ENCODE assay signal across 8 mouse cellular contexts in genomic region chr1:173456139-173456754, GRCm38 (mm10). TPM values are rescaled to one million over a fixed set of nuclear protein-coding genes. Genes with fewer than 3 reads are reported as not detected.
DNase-seq lines count a peak whose midpoint lies in the region; ATAC-seq lines count a peak whose summit lies in the region.

No protein-coding gene starts in this region.

- WGBS in intestine, embryonic 14.5 days, result 53% methylated on average over 7 of the region's 7 CpGs

- H3K4me2 ChIP-seq in intestine, embryonic 14.5 days (ENCODE audit: low read length), result no peak overlapping the region

- DNase-seq in adrenal gland, postnatal 10 days, result peak; percentile 30
- DNase-seq in adrenal gland, postnatal 25 days, result no peak
- DNase-seq in right cerebral cortex, adult 18-20 months, result peak; percentile 18
- DNase-seq in right cerebral cortex, postnatal 25 days, result no peak
- peak; percentile 78 for DNase-seq in embryo, embryonic 10.5 days (ENCODE audit: low spot score)
- no peak for DNase-seq in intestine, embryonic 14.5 days (ENCODE audit: low spot score)
- DNase-seq in mesoderm, embryonic 11.5 days (ENCODE audit: low read depth, low spot score), result peak; percentile 61
- DNase-seq in gastrocnemius, postnatal 4 days (ENCODE audit: low spot score in 2 of 2), result no peak

- no peaks in the 10 kb centered on the region for H3K36me3 ChIP-seq in intestine, embryonic 14.5 days (ENCODE audit: control insufficient read depth, insufficient read depth, low read length)

- no peaks in the 10 kb centered on the region for H3K27me3 ChIP-seq in intestine, embryonic 14.5 days (replicated peaks; ENCODE audit: control insufficient read depth, insufficient read depth, low read length)

- no peak overlapping the region for H3K4me3 ChIP-seq in intestine, embryonic 14.5 days (ENCODE audit: low read depth, low read length)

- peak; percentile 78 for ATAC-seq in intestine, embryonic 14.5 days (replicated peaks; ENCODE audit: low FRiP score, low TSS enrichment, low read depth)

- H3K9me3 ChIP-seq in intestine, embryonic 14.5 days (ENCODE audit: control insufficient read depth, low read length), result no peaks in the 10 kb centered on the region

- H3K9ac ChIP-seq in intestine, embryonic 14.5 days (ENCODE audit: low read length), result no peak overlapping the region

- no peak overlapping the region for H3K27ac ChIP-seq in intestine, embryonic 14.5 days (ENCODE audit: low read depth)

- H3K4me1 ChIP-seq in intestine, embryonic 14.5 days (replicated peaks; ENCODE audit: control insufficient read depth, insufficient read depth, low read length), result no peaks in the 10 kb centered on the region

RNA-seq across cellular contexts. Expression of gene Ifi206, which starts 34.6 kb away (rescaled TPM):
- under 1 TPM; 0.54 to 0.82 TPM for total RNA-seq in adrenal gland, postnatal 10 days (2021)
- total RNA-seq in adrenal gland, postnatal 25 days (2021), result 0.55 and 1.0 TPM in 2 replicates
- polyA plus RNA-seq in intestine, embryonic 14.5 days (2014; fragmentation: Nextera tagmentation; extraction: Ambion mirVana), result 0.18 and 0.34 TPM in 2 replicates
- total RNA-seq in gastrocnemius, postnatal 4 days (2021), result not detected

Comparison
In these comparisons a context has a peak if more than half of its experiments do, and no peak if none do; other contexts are left out.
1. DNase-seq: peak in adrenal gland, postnatal 10 days (single experiment), right cerebral cortex, adult 18-20 months (single experiment), embryo, embryonic 10.5 days (single experiment) and mesoderm, embryonic 11.5 days (single experiment); none in adrenal gland, postnatal 25 days (single experiment), right cerebral cortex, postnatal 25 days (single experiment), intestine, embryonic 14.5 days (single experiment) and gastrocnemius, postnatal 4 days (0 of 2).